ENCODE assay signal across 1 mouse cellular context in the genomic region with DNA sequence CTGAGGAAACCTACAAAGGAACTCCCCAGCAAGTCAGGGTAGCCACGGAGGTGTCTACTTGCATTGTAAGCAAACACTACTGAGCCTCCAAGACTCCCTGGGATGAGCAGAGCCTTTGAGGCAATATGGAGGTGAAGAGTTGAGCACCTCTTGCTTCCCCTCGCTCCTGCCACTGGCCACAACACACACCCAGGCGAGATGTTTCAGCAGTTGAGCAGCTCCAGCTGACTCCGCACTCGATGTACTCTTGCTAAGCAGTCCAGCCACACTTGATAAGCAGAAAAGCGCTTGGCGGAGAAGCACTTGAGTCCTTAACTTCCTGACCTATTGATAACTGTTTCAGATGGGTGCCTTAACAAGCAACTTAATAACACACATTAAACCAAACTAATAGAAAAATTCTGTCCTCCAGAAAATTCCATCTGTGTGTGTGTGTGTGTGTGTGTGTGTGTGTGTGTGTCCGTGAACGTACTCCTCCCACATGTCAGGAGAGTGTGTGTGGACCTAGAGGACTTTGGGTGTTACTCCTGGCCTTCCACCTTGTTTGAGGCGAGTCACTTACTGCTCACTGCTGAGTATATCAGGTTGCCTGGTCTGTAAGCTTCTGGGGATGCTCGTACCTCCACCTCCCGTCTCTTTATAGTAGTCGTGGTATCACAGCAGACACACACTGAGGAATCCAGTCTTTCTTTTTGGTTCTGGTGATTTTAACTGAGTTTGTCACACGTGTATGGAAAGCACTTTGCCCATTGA.
TF ChIP-seq lines count a peak whose summit lies in the region.

No protein-coding gene starts in this region.

TF ChIP-seq in MEL, 35 proteins besides CTCF, POLR2A, EP300 and RAD21 (continued from another document):
- no peak for TF ChIP-seq MEF2A (IDR thresholded peaks at IDR 0.05; ENCODE audit: extremely low read depth, insufficient replicate concordance, low read depth, low read length, poor library complexity, severe bottlenecking)
